Mouse (Mus musculus): ENCODE measurements around the gene Megf11.
"Not testable (repeated sequence)": the region's sequence is repeated elsewhere in the genome, so short reads cannot be mapped to it uniquely, and the experiment has no call there.

Gene Megf11

DNA sequence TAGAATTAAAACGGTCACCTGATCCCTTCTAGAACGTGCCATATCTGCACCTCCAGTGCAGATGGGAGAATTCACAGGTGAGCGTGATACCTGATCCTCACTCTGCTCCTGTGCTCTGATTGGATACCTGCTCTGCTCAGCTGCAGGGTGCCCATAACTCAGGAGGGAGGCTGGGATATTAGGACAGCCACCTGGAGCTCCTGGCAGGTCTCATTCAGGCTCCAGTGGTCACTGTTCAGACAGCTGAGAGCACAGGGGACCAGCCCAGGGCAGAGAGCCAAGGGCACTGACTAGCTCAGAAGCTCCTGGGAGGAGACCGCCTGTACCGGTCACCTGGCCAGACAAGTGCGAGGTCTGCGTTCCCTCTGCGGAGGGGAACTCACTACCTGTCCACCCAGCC lies 80.7 kb downstream of the Megf11 start:
- no peak for DNase-seq (ENCODE audit: low spot score in 2 of 2)

DNA sequence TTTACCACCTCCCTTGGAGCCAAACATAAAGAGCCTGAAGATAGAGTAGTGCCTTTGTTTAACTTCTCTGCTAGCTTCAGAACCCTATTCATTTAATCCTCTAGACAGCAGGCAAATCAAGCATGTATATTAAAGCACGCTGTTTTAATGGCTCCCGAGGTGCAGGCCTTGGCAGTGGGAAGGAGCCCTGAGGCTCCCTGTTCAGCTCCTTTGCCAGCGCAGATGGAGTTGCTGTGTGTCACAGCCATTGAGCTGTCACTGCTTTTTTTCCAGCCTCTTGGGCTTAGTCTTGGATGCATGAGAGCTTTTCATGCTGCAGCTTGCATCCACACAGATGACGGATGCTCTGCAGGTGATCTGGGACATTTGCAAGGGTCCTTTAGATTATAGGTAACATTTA lies 81.1 kb downstream of the Megf11 start:
- no peak for DNase-seq (ENCODE audit: low spot score in 2 of 2)

DNA sequence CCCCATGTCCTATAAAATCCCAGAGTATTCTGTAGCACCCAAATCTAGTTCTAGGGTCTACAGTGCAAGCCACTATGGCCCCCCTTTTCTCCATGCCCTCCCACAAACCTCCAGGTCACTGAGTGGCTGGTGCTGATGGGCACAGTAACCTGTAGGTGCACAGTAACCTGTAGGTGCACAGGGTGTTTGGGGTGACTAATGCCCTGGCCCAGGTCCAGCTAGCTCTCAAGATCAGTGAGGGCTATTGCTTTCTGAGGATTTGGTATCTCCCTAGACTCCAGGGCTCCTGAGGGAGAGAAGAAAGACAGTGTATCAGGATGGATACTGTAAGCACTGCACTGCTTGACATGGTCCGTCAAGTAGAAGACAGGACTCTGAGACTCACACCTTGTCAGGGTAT lies 85.4 kb downstream of the Megf11 start:
- no peak for DNase-seq (ENCODE audit: low spot score in 2 of 2)

DNA sequence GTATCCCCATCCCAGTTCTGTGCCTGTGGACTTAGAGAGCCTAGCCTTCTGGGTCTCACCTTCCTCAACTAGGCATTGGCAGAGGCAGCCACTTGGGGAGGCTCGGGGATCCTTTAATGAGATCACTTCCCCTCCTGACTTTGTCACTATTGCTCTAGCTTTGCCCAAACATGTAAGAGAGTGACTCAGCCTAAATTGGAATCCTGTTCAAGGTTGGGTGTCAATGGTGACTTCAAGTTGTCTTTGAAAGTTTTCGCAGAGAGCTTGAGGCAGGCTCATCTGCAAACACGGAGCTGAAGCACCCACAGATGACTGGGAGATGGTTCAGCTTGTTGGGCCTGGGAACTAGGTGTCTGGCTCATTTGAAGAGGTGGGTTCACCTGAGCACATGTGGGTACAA lies 85.9 kb downstream of the Megf11 start:
- DNase-seq (ENCODE audit: low spot score in 2 of 2), result no peak

DNA sequence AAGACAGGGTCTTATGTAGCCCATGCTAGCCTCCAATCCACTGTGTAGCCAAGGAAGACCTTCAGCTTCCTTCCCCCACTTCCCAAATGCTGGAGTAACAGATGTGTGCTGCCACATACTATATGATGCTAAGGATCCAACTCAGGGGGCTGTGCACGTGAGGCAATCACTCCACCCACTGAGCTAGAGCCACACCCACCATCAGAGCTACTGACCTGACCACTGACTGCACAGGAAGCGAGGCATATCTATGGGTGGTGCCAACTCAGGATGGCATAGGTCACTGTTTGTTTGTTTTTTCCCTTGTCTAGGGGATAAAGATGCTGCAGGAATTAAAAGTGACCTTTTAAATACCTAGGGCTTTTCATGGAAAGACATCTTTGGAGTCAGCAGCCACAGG lies 86.7 kb downstream of the Megf11 start:
- no peak for DNase-seq (ENCODE audit: low spot score in 2 of 2)

DNA sequence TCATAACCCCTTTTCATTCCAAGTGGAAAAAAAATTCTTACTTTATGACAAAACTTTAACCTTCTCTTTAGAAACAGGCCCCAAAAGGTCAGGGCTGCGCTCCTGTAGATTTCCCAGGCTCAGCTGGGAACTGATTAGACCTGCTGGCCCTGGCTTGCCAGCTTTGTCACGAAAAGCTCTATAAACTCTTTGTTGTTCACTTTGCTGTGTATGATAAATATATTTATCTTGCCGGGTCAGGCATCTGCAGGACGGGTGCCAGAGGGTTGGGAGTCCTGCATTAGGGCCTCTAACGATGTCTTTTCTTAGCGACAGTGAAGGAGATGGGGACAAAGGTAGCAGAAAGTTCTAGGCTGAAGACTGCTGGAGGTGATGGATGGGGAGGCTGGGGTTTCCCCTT lies 87.3 kb downstream of the Megf11 start:
- DNase-seq (ENCODE audit: low spot score in 2 of 2), result no peak

DNA sequence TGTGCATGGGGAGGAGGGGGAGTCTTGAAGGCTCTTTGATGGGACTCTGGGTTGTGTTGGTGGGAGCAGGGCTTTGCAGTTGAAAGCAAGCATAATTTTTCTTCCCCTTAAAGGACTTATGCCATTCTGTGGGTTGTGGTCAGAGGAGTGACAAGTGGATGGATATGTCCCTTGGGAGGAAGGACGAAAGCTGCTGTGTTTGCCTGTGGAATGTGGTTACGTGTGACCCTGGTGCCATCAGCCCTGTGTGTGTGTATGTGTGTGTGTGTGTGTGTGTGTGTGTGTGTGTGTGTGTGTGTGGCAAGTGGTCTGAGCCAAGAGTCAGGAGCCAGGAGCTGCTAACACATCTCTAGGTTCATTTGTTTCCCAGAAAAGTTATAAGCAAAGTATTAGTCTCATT lies 87.7 kb downstream of the Megf11 start:
- DNase-seq (ENCODE audit: low spot score in 2 of 2), result no peak

DNA sequence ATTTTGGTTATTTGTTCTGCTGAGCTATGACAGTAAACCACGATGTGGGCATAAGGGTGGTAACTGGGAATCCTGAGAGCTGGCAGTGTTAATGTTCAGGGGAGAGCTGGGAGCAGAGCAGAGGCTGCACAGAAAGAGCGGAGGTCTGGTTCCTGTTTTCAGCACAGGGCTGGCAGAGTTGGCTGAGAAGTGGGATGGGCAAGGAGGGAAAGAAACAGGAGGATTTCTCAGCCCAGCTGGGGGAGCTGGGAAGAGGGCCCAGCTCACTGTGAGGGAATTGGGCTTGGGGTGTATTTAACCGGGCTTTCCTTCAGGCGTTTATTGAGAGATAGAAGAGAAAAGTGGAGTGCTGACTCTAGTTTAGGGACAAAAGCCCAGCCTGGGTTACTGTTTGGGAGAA lies 88.3 kb downstream of the Megf11 start:
- DNase-seq (ENCODE audit: low spot score in 2 of 2), result no peak

DNA sequence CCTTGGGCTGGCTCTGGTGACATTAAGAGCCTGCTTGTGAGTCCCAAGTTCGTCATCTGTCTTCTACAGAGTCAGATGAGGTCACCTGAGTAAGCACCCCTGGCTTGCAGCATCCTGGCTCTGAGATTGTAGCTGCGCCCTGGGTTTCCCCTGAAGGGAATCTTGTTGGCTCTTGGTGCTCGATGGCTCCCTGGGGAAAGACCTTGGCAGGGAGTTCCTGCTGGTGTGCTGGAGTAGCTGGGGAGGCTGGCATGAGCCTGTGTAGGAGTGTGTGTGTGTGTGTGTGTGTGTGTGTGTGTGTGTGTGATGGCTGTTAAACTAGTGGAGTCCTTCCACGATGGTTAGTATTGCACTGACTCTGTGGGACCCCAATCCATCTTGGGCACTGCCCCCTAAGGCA lies 88.7 kb downstream of the Megf11 start:
- DNase-seq (ENCODE audit: low spot score in 2 of 2), result no peak

DNA sequence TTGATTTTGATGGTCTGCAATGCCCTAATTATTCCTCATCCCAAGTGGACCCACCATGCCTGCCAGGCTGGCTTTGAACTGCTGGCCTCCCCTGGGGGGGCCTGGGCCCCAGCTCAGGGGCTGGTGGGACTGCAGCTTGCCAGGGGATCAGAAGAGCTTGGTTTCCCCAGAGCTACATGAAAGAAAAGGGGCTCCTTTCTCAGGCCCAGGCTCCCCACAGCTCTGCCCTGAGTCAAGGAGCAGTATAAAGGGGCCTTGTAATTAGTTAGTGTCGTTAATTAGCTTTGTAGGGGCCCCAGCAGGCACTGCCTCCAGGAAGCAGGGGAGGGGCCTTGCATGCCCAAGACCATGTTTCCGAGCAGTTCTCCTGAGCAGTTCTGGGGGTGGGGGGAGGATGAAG lies 90.5 kb downstream of the Megf11 start:
- no peak for DNase-seq (ENCODE audit: low spot score in 2 of 2)

DNA sequence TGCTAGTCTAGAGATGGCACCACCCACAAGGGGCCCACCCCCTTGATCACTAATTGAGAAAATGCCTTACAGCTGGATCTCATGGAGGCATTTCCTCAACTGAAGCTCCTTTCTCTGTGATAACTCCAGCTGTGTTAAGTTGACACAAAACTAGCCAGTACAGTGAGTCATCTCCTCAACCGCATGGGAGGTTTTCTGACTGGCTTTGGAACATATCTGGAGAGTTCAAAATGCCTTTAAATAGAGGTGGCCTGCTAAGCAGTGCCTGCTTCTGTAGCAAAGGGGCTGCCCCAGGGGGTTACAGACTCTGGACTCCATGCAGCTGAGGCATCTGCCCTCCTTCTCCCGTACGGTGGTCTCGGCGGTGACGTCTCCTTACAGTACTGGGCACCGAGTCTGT lies 92.0 kb downstream of the Megf11 start:
- not testable (repeated sequence) for DNase-seq (ENCODE audit: low spot score in 2 of 2)

DNA sequence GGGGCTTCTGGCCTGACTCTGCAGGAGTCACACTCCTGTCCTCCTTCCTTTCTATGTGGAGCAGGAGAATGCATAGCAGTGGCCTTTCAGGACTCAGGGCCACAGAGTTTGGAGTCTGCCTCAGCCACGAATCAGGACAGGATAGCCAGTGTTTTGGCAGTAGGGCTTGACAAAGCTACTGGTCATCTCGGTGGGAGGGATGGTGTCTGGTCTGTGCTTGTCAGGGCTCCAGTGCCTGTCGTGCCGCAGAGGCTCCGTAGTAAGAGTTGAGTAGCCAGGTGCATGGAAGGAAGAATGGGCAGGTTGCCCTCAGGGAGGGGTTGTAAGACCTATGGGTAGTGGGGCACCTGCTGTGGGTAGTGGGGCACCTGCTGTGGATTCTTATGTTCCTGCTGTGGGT lies 96.7 kb downstream of the Megf11 start:
- DNase-seq (ENCODE audit: low spot score in 2 of 2), result no peak

DNA sequence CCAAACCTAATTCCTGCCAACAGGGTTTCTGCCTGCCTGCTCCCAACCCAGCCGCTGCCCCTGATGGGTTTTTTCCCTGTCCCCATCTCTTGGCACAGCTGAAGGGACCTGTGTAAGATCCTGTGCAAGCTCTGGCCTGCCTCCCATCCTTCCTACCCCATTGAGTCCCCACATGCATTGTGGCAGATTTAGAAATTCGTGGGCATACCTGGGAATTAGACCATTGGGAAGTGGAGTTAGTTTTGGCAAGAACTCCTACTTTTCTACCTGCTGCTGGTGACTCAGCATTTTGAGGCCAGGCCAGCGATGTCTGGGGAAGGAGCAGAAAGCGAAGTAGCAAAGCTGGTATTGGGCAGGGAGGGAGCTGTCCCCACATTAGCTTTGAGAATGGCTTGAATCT lies 102.0 kb downstream of the Megf11 start:
- no peak for DNase-seq (ENCODE audit: low spot score in 2 of 2)

DNA sequence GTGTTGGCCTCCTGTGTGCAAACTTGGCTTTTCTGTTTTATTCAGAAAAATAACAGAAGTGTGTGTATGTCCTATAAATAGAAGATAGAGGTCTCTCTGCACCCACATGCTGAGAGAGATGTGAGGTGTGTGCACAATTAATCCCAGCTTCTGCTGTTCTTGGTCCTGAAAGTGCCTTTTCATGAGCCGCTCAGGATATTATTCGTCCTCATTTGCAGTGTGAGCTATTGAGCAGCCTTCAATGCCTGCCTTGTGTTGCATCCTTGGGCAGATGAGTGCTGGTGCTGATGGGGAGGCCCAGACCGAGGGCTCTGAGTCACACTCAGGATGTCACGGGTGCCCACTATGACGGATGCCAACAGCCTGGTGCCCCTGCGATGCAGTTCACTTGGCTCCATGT lies 109.2 kb downstream of the Megf11 start:
- DNase-seq (ENCODE audit: low spot score in 2 of 2), result no peak

DNA sequence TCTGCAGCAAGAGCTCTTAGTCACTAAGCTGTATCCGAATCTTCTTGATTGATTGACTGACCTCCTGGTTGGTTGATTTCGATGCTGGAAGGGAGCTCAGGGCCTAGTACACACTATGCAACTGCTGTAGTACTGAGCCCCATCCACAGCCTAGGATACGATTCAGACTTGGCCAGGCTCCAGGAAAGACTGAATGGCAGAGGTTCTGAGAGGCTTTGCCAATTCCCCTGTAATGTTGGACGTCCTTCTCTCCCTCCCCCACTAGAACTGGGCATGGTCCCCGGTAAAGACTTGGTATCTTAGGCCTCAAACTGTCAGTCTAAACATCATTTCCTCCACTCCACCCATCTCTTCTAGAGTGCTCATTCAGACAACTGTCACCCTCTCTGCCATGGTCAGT lies 113.5 kb downstream of the Megf11 start:
- DNase-seq (ENCODE audit: low spot score in 2 of 2), result peak; percentile 3 to 10

DNA sequence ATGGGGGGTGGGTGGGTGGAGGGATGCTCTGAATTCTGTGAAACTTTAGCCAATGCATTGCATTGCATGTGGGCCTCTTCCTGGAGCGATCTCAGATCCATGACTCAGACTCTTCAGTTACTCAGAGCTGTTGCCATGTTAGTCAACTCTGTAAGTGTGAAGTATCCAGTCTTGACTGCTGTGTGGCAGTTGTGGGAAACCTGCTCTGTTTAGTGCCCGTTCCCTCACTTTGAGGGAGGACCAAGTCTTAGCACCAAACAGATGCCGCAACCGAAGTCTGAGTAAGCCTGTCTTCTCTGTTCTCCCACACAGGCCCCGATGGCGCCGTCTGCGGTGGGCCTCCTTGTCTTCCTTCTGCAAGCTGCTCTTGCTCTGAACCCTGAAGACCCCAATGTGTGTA lies 115.8 kb downstream of the Megf11 start:
- DNase-seq (ENCODE audit: low spot score in 2 of 2), result no peak

DNA sequence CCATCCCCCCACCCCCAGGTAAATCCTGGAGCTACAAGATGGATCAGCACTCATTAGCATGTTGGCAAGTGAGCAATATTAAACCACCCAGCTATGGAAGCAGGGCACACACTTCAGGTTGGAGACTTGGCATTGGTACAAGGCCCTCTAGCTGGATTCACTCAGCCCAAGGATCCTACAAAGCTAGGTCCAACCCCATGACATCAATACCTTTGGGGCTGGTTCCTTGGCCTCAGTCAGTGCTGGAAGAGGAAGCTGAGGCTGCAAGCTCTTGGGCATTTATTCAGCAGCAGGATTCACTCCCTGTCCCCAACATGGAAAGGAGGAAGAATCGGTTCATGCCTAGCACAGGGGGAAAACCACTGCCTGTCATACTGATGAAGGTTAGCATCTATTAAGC lies 118.6 kb downstream of the Megf11 start:
- no peak for DNase-seq (ENCODE audit: low spot score in 2 of 2)

DNA sequence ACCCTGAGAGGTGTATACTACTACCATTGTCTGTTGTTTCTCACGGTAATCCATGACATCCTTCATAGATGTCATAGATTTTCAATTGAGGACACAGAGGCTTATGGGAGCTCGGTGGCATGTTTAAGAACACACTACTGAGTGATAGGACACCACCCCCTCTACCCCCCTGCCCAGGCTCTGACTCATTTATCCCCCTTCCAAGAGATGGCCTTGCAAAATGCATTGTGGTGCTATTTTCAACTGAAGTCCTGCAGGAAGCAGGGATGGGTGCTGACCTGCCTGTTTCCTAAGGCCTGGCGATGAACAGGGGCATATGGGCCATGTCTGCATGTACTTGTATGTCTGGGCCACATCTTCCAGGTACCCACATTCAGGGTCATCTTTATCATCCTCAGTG lies 119.0 kb downstream of the Megf11 start:
- no peak for DNase-seq (ENCODE audit: low spot score in 2 of 2)

DNA sequence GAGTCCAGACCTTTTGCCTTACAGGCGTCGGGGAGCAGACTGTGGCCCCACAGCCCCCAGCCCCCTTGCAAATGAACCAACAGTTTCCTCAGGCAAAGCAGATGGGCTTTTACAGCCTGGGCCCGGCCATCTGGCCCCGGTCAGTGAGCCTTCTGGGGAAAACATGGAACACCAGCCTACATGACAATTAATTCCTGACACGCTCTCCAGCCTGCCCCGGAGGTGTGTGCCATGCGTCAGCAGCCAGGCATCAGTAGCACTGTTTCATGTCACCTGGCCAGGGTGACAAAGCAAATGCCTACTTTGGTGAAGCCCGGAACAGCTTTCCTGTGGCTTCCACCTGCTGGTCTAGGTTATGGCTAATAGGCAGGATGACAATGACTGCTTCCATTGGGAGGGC lies 119.5 kb downstream of the Megf11 start:
- no peak for DNase-seq (ENCODE audit: low spot score in 2 of 2)

DNA sequence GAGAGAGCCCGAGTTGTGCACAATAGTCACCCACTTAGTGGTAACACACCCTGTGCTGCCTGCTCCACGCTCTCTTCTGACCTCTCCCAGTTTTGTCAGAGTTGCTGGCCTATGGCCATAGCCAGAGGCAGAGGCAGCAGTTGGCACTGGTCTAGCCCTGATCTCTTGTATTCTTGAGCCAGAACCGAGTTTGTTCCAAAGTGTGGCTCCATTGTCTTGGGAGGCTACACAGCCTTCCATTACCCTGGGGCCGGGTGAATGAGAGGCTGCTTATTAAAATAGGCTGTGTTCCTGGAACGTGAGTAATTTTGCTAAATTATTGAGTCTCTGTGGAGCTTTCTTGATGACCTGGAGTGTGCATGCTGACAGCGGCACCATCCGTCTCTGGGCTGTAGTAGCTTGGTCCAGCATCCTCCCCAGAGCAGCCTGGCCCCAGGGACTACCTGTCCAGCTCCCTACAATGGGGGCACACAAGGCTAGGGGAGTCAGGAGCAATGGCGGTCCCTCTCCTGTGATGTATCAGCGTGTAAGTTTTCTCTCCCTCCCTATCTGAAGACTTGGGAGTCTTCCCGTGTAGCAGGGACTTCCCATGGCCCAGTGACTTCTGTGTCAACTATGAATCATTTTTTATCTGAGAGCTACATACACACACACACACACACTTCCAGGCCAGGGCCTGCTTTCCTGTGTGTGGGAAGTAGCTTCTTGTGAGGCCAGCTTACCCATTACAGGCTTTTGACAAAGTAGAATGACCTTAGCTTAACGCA lies 121.2 kb downstream of the Megf11 start:
- peak in 1 of 2 experiments; percentile 6 for DNase-seq (ENCODE audit: low spot score in 2 of 2)

DNA sequence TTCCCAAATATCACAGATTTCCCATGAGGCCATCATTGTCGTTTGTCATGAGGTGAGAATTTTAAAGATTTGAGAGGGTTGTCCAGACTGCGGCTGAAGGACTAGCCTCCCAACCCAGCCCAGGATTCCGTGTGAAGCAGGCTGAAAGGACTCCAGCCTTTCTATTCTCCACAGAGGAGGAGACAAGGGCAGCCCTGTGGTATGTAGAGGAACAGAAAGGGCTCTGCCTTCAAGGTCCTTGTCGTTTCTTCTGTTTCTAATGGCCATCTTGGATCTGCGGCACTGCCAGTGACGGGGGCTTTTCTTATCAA lies 121.7 kb downstream of the Megf11 start:
- no peak for DNase-seq (ENCODE audit: low spot score in 2 of 2)

DNA sequence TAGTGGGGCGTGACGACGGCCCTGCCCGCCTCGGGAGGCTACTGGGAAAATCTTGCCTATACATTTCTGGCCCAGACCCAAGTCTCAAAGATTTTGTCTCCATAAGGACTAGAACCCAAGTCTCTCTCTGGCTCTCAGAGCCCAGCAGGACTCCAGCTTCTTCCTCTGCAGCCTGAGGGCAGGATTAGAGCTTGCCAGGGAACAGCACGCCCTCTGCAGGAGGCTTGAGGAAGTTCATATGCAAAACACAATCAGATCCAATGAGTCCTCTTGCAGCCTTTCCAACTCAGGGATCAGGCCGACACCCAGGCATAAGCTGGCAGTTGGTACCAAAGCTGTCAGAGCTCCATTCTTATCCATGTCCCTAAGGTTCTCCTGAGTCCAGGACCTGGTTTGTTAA lies 122.6 kb downstream of the Megf11 start:
- no peak for DNase-seq (ENCODE audit: low spot score in 2 of 2)

DNA sequence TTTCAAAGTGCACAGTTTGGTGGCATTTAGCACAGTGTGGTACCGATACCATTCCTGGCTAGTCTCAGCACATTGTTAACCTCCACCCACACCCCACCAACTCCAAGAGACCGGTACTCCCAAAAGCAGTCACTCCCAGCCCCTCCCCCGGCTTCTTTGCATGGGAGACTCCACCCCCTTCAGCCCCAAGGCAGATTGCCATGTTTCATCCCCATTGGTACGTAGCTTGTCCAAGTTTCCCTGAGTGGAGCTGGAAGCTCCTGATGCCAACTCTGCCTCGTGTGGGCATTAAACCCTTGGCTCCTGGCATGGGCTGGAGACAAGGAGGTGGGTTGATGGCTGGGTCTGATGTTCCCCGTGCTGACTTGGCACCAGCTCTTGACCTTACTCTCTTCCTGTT lies 129.4 kb downstream of the Megf11 start:
- no peak for DNase-seq (ENCODE audit: low spot score in 2 of 2)

DNA sequence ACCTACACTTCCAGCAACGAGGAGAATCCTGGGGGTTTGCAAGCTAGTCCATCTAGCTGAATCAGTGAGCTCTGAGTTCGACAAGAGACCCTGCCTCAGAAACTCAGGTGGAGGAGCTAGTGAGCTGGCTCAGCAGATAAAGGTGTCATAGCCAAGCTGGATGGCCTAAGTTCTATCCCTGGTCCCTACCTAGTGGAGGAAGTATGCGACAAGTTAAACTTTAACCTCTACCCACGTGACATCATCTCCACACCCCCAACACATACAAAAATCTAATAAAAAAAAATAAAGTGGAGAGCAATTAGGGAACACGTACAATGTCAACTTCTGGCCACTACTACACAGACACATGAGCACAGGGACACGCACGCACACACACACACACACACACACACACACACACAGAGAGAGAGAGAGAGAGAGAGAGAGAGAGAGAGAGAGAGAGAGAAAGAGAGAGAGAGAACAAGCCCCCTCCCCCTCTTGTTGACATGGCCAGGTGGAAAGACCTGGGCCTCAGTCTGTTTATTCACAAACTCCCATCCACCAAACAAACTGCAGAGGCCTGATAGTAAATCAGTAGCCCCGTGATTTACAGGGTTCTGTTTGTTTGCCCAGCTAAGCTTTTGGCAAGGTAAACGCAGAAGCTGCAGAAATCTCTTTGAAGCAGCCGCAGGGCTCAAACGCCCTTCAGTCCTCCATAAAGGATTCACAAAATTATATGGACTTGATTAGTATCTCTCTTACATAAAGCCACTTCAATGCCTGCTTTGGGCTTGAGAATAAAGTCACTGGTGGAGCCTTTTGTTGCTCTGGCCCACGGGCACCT lies 134.7 kb downstream of the Megf11 start:
- DNase-seq (ENCODE audit: low spot score in 2 of 2), result no peak
